Mouse (Mus musculus) heart, embryonic 13.5 days (tissue): Measurements from ENCODE around the gene Col13a1. TPM values are rescaled to one million over a fixed set of nuclear protein-coding genes. Genes with fewer than 3 reads are reported as not detected.

Source experiments
- ATAC-seq: fragments of 200-750 bp; cut with Nextera tagmentation; 2 replicates; pipeline ENCODE4 v1.8.0; 2017; ENCODE audit warnings: moderate TSS enrichment; ENCODE audit not compliant: insufficient number of reproducible peaks, low FRiP score, low TSS enrichment; ENCODE audit errors: extremely low read depth
- H3K27ac ChIP-seq: fragments of 300-500 bp; sonication (generic); replicated peaks from 2 replicates; pipeline ENCODE4 v1.5.1; 2015; ENCODE audit warnings: moderate library complexity, mild to moderate bottlenecking, inconsistent platforms
- H3K27me3 ChIP-seq: fragments of 300-500 bp; sonication (generic); replicated peaks from 2 replicates; pipeline ENCODE4 v1.6.1; 2015; ENCODE audit warnings: mild to moderate bottlenecking, inconsistent platforms
- H3K36me3 ChIP-seq: fragments of 300-500 bp; sonication (generic); 2 replicates; pipeline ENCODE4 v1.6.1; 2015; ENCODE audit warnings: mild to moderate bottlenecking, inconsistent platforms
- H3K4me1 ChIP-seq: fragments of 300-500 bp; sonication (generic); 2 replicates; pipeline ENCODE4 v1.6.1; 2015; ENCODE audit warnings: inconsistent platforms
- H3K4me2 ChIP-seq: fragments of 300-500 bp; sonication (generic); 2 replicates; pipeline ENCODE4 v1.6.1; 2015; ENCODE audit warnings: inconsistent platforms, mild to moderate bottlenecking, moderate library complexity
- H3K4me3 ChIP-seq: fragments of 300-500 bp; sonication (generic); 2 replicates; pipeline ENCODE4 v1.5.1; 2015; ENCODE audit warnings: moderate library complexity, mild to moderate bottlenecking, inconsistent platforms
- H3K9ac ChIP-seq: fragments of 300-500 bp; sonication (generic); 2 replicates; pipeline ENCODE4 v1.6.1; 2015; ENCODE audit warnings: inconsistent platforms, mild to moderate bottlenecking, moderate library complexity
- H3K9me3 ChIP-seq: fragments of 300-500 bp; sonication (generic); 2 replicates; pipeline ENCODE4 v1.6.1; 2016; ENCODE audit warnings: inconsistent platforms
- WGBS: fragments of 180-500 bp; shearing (Covaris S2); methylation state at CpG from one replicate; pipeline ENCODE4 v1.1.7; 2015; ENCODE audit warnings: mixed read lengths; 5-methylcytosine and 5-hydroxymethylcytosine counted together
- polyA plus RNA-seq: library from polyadenylated mRNA; unstranded; fragments of >200 nt; fragmentation: Nextera tagmentation; extraction: Ambion mirVana; gene quantifications from 2 replicates; pipeline ENCODE4 v1.2.1, GENCODE M21; 2015

Col13a1 gene
- polyA plus RNA-seq, 1 experiment from 2014 or later: 12.5 TPM

GRCm38 (mm10) chr10:61848553-61848952 is 130.4 kb downstream of the Col13a1 start:
- Histone ChIP-seq H3K36me3 (0 out of 2 replicates have a peak, but pooled peaks cover 8% of the 10 kb centered on the region), H3K4me2 (peak overlapping the region; percentile 27), H3K4me3 (no peak overlapping the region), H3K4me1 (peaks cover 48% of the 10 kb centered on the region), H3K27ac (peak overlapping the region; percentile 86), H3K9me3 (no peaks in the 10 kb centered on the region), H3K27me3 (no peaks in the 10 kb centered on the region), H3K9ac (no peak overlapping the region)
- WGBS: 16% methylated on average over 6 of the region's 6 CpGs
- peak; percentile 26; the same call in 1 of the 2 replicates for ATAC-seq

- no peaks in the 10 kb centered on the region for H3K27me3 ChIP-seq
- no peak overlapping the region for H3K4me3 ChIP-seq
- peaks cover 37% of the 10 kb centered on the region for H3K4me1 ChIP-seq
- H3K27ac ChIP-seq: no peak overlapping the region
- H3K4me2 ChIP-seq: no peak overlapping the region
- H3K9me3 ChIP-seq: no peaks in the 10 kb centered on the region
- 56% methylated on average over 4 of the region's 4 CpGs for WGBS
- H3K36me3 ChIP-seq: 0 out of 2 replicates have a peak, but pooled peaks cover 5% of the 10 kb centered on the region
- H3K9ac ChIP-seq: no peak overlapping the region
- no peak for ATAC-seq
Observed at GRCm38 (mm10) chr10:61845476-61845875, 133.4 kb downstream of the Col13a1 start.

- 76% methylated on average over 7 of the region's 7 CpGs for WGBS
- no peak overlapping the region for H3K27ac ChIP-seq
Observed at GRCm38 (mm10) chr10:61844475-61844874, 134.4 kb downstream of the Col13a1 start.

GRCm38 (mm10) chr10:61842261-61842660 is 136.6 kb downstream of the Col13a1 start:
- Histone ChIP-seq H3K4me3 (no peak overlapping the region), H3K27ac (no peak overlapping the region), H3K4me1 (peaks cover 15% of the 10 kb centered on the region), H3K9me3 (no peaks in the 10 kb centered on the region), H3K36me3 (no peaks in the 10 kb centered on the region), H3K27me3 (no peaks in the 10 kb centered on the region), H3K9ac (no peak overlapping the region), H3K4me2 (no peak overlapping the region)
- no peak for ATAC-seq
- 79% methylated on average over 12 of the region's 12 CpGs for WGBS

More at GRCm38 (mm10) chr10:61844475-61844874, 134.4 kb downstream of the Col13a1 start:
- Histone ChIP-seq H3K9me3 (no peaks in the 10 kb centered on the region), H3K9ac (no peak overlapping the region), H3K4me3 (no peak overlapping the region), H3K27me3 (no peaks in the 10 kb centered on the region), H3K36me3 (no peaks in the 10 kb centered on the region), H3K4me2 (no peak overlapping the region), H3K4me1 (peaks cover 27% of the 10 kb centered on the region)
- no peak for ATAC-seq

GRCm38 (mm10) chr10:61839326-61839725 is 139.6 kb downstream of the Col13a1 start:
- Histone ChIP-seq H3K27ac (0 out of 2 replicates have a peak overlapping the region, but pooled peaks have one; percentile 8), H3K9ac (no peak overlapping the region), H3K4me3 (no peak overlapping the region), H3K27me3 (no peaks in the 10 kb centered on the region), H3K4me2 (no peak overlapping the region), H3K9me3 (0 out of 2 replicates have a peak, but pooled peaks cover 3% of the 10 kb centered on the region), H3K36me3 (no peaks in the 10 kb centered on the region), H3K4me1 (0 out of 2 replicates have a peak, but pooled peaks cover 5% of the 10 kb centered on the region)
- no peak for ATAC-seq
- WGBS: 68% methylated on average over 9 of the region's 9 CpGs

GRCm38 (mm10) chr10:61838769-61839168 is 140.1 kb downstream of the Col13a1 start:
- H3K9ac ChIP-seq: no peak overlapping the region
- 1% methylated on average over 6 of the region's 6 CpGs for WGBS
- H3K27ac ChIP-seq: 0 out of 2 replicates have a peak overlapping the region, but pooled peaks have one; percentile 8
- H3K27me3 ChIP-seq: no peaks in the 10 kb centered on the region
- no peak for ATAC-seq
- H3K9me3 ChIP-seq: 0 out of 2 replicates have a peak, but pooled peaks cover 3% of the 10 kb centered on the region
- H3K36me3 ChIP-seq: no peaks in the 10 kb centered on the region
- H3K4me1 ChIP-seq: 0 out of 2 replicates have a peak, but pooled peaks cover 5% of the 10 kb centered on the region
- H3K4me2 ChIP-seq: no peak overlapping the region
- no peak overlapping the region for H3K4me3 ChIP-seq

- H3K27ac ChIP-seq: no peak overlapping the region
- no peaks in the 10 kb centered on the region for H3K27me3 ChIP-seq
- ATAC-seq: no peak
- H3K4me1 ChIP-seq: 0 out of 2 replicates have a peak, but pooled peaks cover 10% of the 10 kb centered on the region
- 68% methylated on average over 8 of the region's 8 CpGs for WGBS
- no peaks in the 10 kb centered on the region for H3K36me3 ChIP-seq
- H3K4me3 ChIP-seq: no peak overlapping the region
- no peak overlapping the region for H3K4me2 ChIP-seq
- H3K9ac ChIP-seq: no peak overlapping the region
- H3K9me3 ChIP-seq: 0 out of 2 replicates have a peak, but pooled peaks cover 3% of the 10 kb centered on the region
Observed at GRCm38 (mm10) chr10:61837286-61837685, 141.6 kb downstream of the Col13a1 start.

- 88% methylated on average over 6 of the region's 6 CpGs for WGBS
- Histone ChIP-seq H3K9me3 (0 out of 2 replicates have a peak, but pooled peaks cover 3% of the 10 kb centered on the region), H3K27me3 (no peaks in the 10 kb centered on the region), H3K27ac (no peak overlapping the region), H3K4me1 (0 out of 2 replicates have a peak, but pooled peaks cover 9% of the 10 kb centered on the region), H3K36me3 (no peaks in the 10 kb centered on the region), H3K4me3 (no peak overlapping the region), H3K4me2 (no peak overlapping the region), H3K9ac (no peak overlapping the region)
- ATAC-seq: no peak
Observed at GRCm38 (mm10) chr10:61834288-61834687, 144.6 kb downstream of the Col13a1 start.

GRCm38 (mm10) chr10:61832713-61833112 is 146.2 kb downstream of the Col13a1 start:
- Histone ChIP-seq H3K36me3 (no peaks in the 10 kb centered on the region), H3K27ac (no peak overlapping the region), H3K4me2 (no peak overlapping the region), H3K9me3 (0 out of 2 replicates have a peak, but pooled peaks cover 3% of the 10 kb centered on the region), H3K4me3 (no peak overlapping the region), H3K27me3 (peaks cover 3% of the 10 kb centered on the region; the same call in 1 of the 2 replicates), H3K9ac (no peak overlapping the region), H3K4me1 (0 out of 2 replicates have a peak, but pooled peaks cover 8% of the 10 kb centered on the region)
- 66% methylated on average over 11 of the region's 11 CpGs for WGBS
- ATAC-seq: no peak

GRCm38 (mm10) chr10:61831741-61832140 is 147.2 kb downstream of the Col13a1 start:
- no peak overlapping the region for H3K4me3 ChIP-seq
- H3K36me3 ChIP-seq: no peaks in the 10 kb centered on the region
- no peak overlapping the region for H3K9ac ChIP-seq
- H3K9me3 ChIP-seq: 0 out of 2 replicates have a peak, but pooled peaks cover 3% of the 10 kb centered on the region
- WGBS: 83% methylated on average over 6 of the region's 6 CpGs
- H3K27ac ChIP-seq: no peak overlapping the region
- H3K27me3 ChIP-seq: peaks cover 3% of the 10 kb centered on the region; the same call in 1 of the 2 replicates
- ATAC-seq: no peak
- H3K4me2 ChIP-seq: no peak overlapping the region
- peaks cover 18% of the 10 kb centered on the region; the same call in 1 of the 2 replicates for H3K4me1 ChIP-seq

GRCm38 (mm10) chr10:61831251-61831650 is 147.7 kb downstream of the Col13a1 start:
- Histone ChIP-seq H3K27ac (no peak overlapping the region), H3K9me3 (0 out of 2 replicates have a peak, but pooled peaks cover 3% of the 10 kb centered on the region), H3K4me3 (no peak overlapping the region), H3K36me3 (no peaks in the 10 kb centered on the region), H3K4me1 (peaks cover 22% of the 10 kb centered on the region; the same call in 1 of the 2 replicates), H3K27me3 (peaks cover 3% of the 10 kb centered on the region; the same call in 1 of the 2 replicates), H3K9ac (no peak overlapping the region), H3K4me2 (peak overlapping the region; percentile 18; the same call in 1 of the 2 replicates)
- ATAC-seq: no peak
- WGBS: 68% methylated on average over 12 of the region's 12 CpGs
